In genomic region chr6:121087127-121087526, GRCm38 (mm10) we compare ENCODE assay signal across 11 mouse cellular contexts. TPM values are rescaled to one million over a fixed set of nuclear protein-coding genes. Genes with fewer than 3 reads are reported as not detected.
DNase-seq lines count a peak whose midpoint lies in the region; ATAC-seq and TF ChIP-seq lines count a peak whose summit lies in the region.
"Had no signal": no experiment of that assay in that cellular context is flagged by ENCODE, and none has a peak within 500 bp of the region (broad histone marks: within the 10 kb centered on the region; RNA-seq: fewer than 3 reads in every experiment).

No protein-coding gene starts in this region.

- H3K4me1 ChIP-seq in heart, embryonic 12.5 days (replicated peaks), result peaks cover 76% of the 10 kb centered on the region
- H3K4me1 ChIP-seq in kidney, postnatal 0 days (replicated peaks; ENCODE audit: insufficient read depth, low read length), result peaks cover 26% of the 10 kb centered on the region
- peaks cover 7% of the 10 kb centered on the region; the same call in 1 of the 2 replicates for H3K4me1 ChIP-seq in embryonic facial prominence, embryonic 11.5 days (ENCODE audit: control insufficient read depth, insufficient read depth, low read length)
- H3K4me1 ChIP-seq in limb, embryonic 13.5 days, result peaks cover 28% of the 10 kb centered on the region

- intact Hi-C loops in heart, postnatal 25 days (cut with DNase I), result no loop called here

- no peak overlapping the region for H3K4me2 ChIP-seq in heart, embryonic 12.5 days
- no peak overlapping the region for H3K4me2 ChIP-seq in kidney, postnatal 0 days (ENCODE audit: low read length)
- no peak overlapping the region for H3K4me2 ChIP-seq in embryonic facial prominence, embryonic 11.5 days (ENCODE audit: low read depth, low read length)
- 0 out of 2 replicates have a peak overlapping the region, but pooled peaks have one; percentile 4 for H3K4me2 ChIP-seq in limb, embryonic 13.5 days (replicated peaks)
- H3K4me2 ChIP-seq: midbrain, embryonic 13.5 days; neural tube, embryonic 12.5 days had no signal

- no peak for ATAC-seq in heart, embryonic 12.5 days (ENCODE audit: insufficient number of reproducible peaks, low FRiP score)
- no peak for ATAC-seq in kidney, postnatal 0 days (replicated peaks; ENCODE audit: low FRiP score, low read depth)
- no peak for ATAC-seq in embryonic facial prominence, embryonic 11.5 days (replicated peaks; ENCODE audit: insufficient number of reproducible peaks, low FRiP score, low TSS enrichment, low read depth)
- 0 out of 2 replicates have a peak, but pooled peaks have one; percentile 4 for ATAC-seq in limb, embryonic 13.5 days (ENCODE audit: low FRiP score, low read depth)
- ATAC-seq: midbrain, embryonic 13.5 days had no signal

- H3K27me3 ChIP-seq in heart, embryonic 12.5 days (replicated peaks), result no peaks in the 10 kb centered on the region
- no peaks in the 10 kb centered on the region for H3K27me3 ChIP-seq in kidney, postnatal 0 days (ENCODE audit: insufficient read depth, low read length)
- H3K27me3 ChIP-seq in embryonic facial prominence, embryonic 11.5 days (ENCODE audit: control insufficient read depth, insufficient read depth, low read length), result no peaks in the 10 kb centered on the region
- no peaks in the 10 kb centered on the region for H3K27me3 ChIP-seq in limb, embryonic 13.5 days
- H3K27me3 ChIP-seq: midbrain, embryonic 13.5 days; neural tube, embryonic 12.5 days had no signal

- no peak for DNase-seq in heart, postnatal 25 days (ENCODE audit: low spot score)
- DNase-seq in kidney, postnatal 0 days (ENCODE audit: low spot score), result no peak
- DNase-seq in kidney, postnatal 10 days, result no peak
- DNase-seq in embryonic facial prominence, embryonic 11.5 days (ENCODE audit: low spot score), result no peak
- no peak for DNase-seq in right cerebral cortex, postnatal 4 days
- DNase-seq in gastrocnemius, postnatal 25 days, result no peak

- no peaks in the 10 kb centered on the region for H3K9me3 ChIP-seq in heart, embryonic 12.5 days (replicated peaks)
- no peaks in the 10 kb centered on the region for H3K9me3 ChIP-seq in kidney, postnatal 0 days (replicated peaks; ENCODE audit: low read length)
- no peaks in the 10 kb centered on the region for H3K9me3 ChIP-seq in embryonic facial prominence, embryonic 11.5 days (replicated peaks; ENCODE audit: control insufficient read depth, low read length)
- H3K9me3 ChIP-seq in limb, embryonic 13.5 days, result no peaks in the 10 kb centered on the region
- H3K9me3 ChIP-seq: midbrain, embryonic 13.5 days; neural tube, embryonic 12.5 days had no signal

- peak overlapping the region; percentile 19; the same call in 1 of the 2 replicates for H3K27ac ChIP-seq in heart, embryonic 12.5 days (ENCODE audit: poor library complexity, severe bottlenecking)
- H3K27ac ChIP-seq in kidney, postnatal 0 days, result peak overlapping the region; percentile 74
- H3K27ac ChIP-seq in embryonic facial prominence, embryonic 11.5 days (replicated peaks; ENCODE audit: low read depth, low read length), result 0 out of 2 replicates have a peak overlapping the region, but pooled peaks have one; percentile 6
- peak overlapping the region; percentile 52; the same call in 1 of the 2 replicates for H3K27ac ChIP-seq in limb, embryonic 13.5 days
- H3K27ac ChIP-seq: midbrain, embryonic 13.5 days; neural tube, embryonic 12.5 days had no signal

- no peak overlapping the region for H3K4me3 ChIP-seq in heart, embryonic 12.5 days
- H3K4me3 ChIP-seq in kidney, postnatal 0 days (replicated peaks; ENCODE audit: low read depth, low read length), result no peak overlapping the region
- no peak overlapping the region for H3K4me3 ChIP-seq in embryonic facial prominence, embryonic 11.5 days (ENCODE audit: low read depth, low read length)
- no peak overlapping the region for H3K4me3 ChIP-seq in limb, embryonic 13.5 days
- H3K4me3 ChIP-seq: erythroblast, embryonic 14.5 days; midbrain, embryonic 13.5 days; neural tube, embryonic 12.5 days had no signal

- peaks cover 13% of the 10 kb centered on the region for H3K36me3 ChIP-seq in heart, embryonic 12.5 days
- H3K36me3 ChIP-seq in kidney, postnatal 0 days (ENCODE audit: insufficient read depth, low read length), result 0 out of 2 replicates have a peak, but pooled peaks cover 3% of the 10 kb centered on the region
- H3K36me3 ChIP-seq in embryonic facial prominence, embryonic 11.5 days (replicated peaks; ENCODE audit: control insufficient read depth, insufficient read depth, low read depth, low read length), result no peaks in the 10 kb centered on the region
- no peaks in the 10 kb centered on the region for H3K36me3 ChIP-seq in limb, embryonic 13.5 days

- H3K9ac ChIP-seq in heart, embryonic 12.5 days, result no peak overlapping the region
- H3K9ac ChIP-seq in kidney, postnatal 0 days (ENCODE audit: low read depth, low read length), result no peak overlapping the region
- no peak overlapping the region for H3K9ac ChIP-seq in embryonic facial prominence, embryonic 11.5 days (replicated peaks; ENCODE audit: low read length)
- H3K9ac ChIP-seq in limb, embryonic 13.5 days, result no peak overlapping the region
- H3K9ac ChIP-seq: midbrain, embryonic 13.5 days; neural tube, embryonic 12.5 days had no signal

- TF ChIP-seq CTCF in kidney, postnatal 0 days (IDR thresholded peaks at IDR 0.05; ENCODE audit: low read depth), result no peak

- 74% methylated on average over 10 of the region's 10 CpGs for WGBS in heart, embryonic 12.5 days
- WGBS in kidney, postnatal 0 days, result 51% methylated on average over 10 of the region's 10 CpGs
- WGBS in embryonic facial prominence, embryonic 11.5 days, result 62% methylated on average over 10 of the region's 10 CpGs
- 69% methylated on average over 10 of the region's 10 CpGs for WGBS in limb, embryonic 13.5 days

RNA-seq across cellular contexts. Expression of gene Mical3, which starts 43.7 kb away (rescaled TPM):
- polyA plus RNA-seq in heart, embryonic 12.5 days (2016; fragmentation: Nextera tagmentation; extraction: Ambion mirVana), result 37.4 and 39.5 TPM in 2 replicates
- 100 to 1,000 TPM; 123 to 140 TPM for total RNA-seq in heart, postnatal 25 days (2021)
- 6.0 and 6.8 TPM in 2 replicates for polyA plus RNA-seq in kidney, postnatal 0 days (2015; fragmentation: Nextera tagmentation; extraction: Ambion mirVana)
- polyA plus RNA-seq in embryonic facial prominence, embryonic 11.5 days (2014; fragmentation: Nextera tagmentation; extraction: Ambion mirVana), result 11.1 and 13.3 TPM in 2 replicates
- 11.0 and 13.2 TPM in 2 replicates for polyA plus RNA-seq in limb, embryonic 13.5 days (2015; fragmentation: Nextera tagmentation; extraction: Ambion mirVana)
- 10 to 100 TPM; 61.6 to 65.3 TPM for total RNA-seq in gastrocnemius, postnatal 25 days (2021)

Comparison
In these comparisons a context has a peak if more than half of its experiments do, and no peak if none do; other contexts are left out.
1. H3K27ac ChIP-seq: peak in every context shown above with its lines; median percentile 74 in kidney, postnatal 0 days; 52 in limb, embryonic 13.5 days; 19 in heart, embryonic 12.5 days; 6 in embryonic facial prominence, embryonic 11.5 days.